Mouse (Mus musculus): ENCODE measurements around the gene Dll1. TPM values are rescaled to one million over a fixed set of nuclear protein-coding genes. Genes with fewer than 3 reads are reported as not detected.

Gene Dll1
- polyA plus RNA-seq, 1 experiment from 2014 or later, result 1.9 TPM

DNA sequence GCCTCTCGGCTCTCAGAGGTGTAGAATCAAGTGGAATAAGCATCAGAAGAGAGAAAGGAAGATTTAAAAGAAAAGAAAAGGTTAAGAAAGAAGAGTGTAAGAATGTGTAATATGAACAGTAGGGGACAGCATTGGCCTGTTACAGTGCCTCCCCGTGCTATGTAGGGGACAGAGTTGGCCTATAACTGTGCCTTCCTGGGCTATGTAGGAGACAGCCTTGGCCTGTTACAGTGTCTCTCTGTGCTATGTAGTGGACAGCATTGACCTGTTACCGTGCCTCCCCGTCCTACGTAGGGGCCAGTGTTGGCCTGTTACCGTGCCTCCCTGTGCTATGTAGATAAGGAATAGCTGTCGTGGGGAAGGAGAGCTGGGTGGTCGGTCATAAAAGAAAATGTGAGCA lies 42.9 kb upstream of the Dll1 start:
- TF ChIP-seq EP300 (IDR thresholded peaks at IDR 0.05; ENCODE audit: low read depth), result no peak
- TF ChIP-seq CTCF (IDR thresholded peaks at IDR 0.05; ENCODE audit: low read depth), result peak; percentile 52
- Histone ChIP-seq H3K27me3 (ENCODE audit: insufficient read depth, low read length) (no peaks in the 10 kb centered on the region), H3K27ac (ENCODE audit: low read depth) (no peak overlapping the region), H3K4me3 (ENCODE audit: low read depth, low read length) (no peak overlapping the region), H3K4me2 (ENCODE audit: low read depth, low read length) (no peak overlapping the region), H3K9me3 (ENCODE audit: low read length) (0 out of 2 replicates have a peak, but pooled peaks cover 3% of the 10 kb centered on the region), H3K36me3 (replicated peaks; ENCODE audit: insufficient read depth, low read length) (peaks cover 56% of the 10 kb centered on the region), H3K9ac (replicated peaks) (no peak overlapping the region), H3K4me1 (ENCODE audit: insufficient read depth) (no peaks in the 10 kb centered on the region)
- DNase-seq (no peak), ATAC-seq (peak; percentile 57)
- WGBS (ENCODE audit: insufficient replicate concordance), result 70% methylated on average over 8 of the region's 8 CpGs

DNA sequence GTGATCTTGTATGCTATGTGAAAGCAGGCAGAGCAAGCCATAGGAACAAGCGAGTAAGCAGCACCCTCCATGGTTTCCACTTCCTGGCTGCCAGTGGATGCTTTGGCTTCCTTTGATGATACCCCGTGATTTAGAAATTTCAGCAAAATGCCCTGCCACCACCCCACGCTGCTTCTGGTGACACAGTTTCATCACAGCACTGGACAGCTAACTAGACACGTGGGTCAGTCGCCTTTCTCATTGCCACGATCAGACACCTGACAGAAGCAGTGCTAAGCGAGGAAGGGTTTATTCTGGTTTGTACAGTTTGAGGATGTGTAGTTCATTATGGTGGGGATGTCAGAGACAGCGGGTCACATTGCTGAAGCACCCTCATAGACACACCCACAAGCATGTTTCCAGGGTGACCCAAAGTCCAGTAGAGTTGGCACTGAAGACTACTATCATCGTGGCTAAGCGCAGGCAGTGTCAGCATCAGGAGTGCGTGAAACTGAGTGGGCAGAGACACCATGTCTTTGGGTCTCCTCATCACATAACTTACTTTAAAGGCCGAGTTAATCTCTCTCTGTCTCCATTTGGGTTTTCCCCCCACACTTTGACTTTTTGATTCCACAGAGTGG lies 40.0 kb upstream of the Dll1 start:
- TF ChIP-seq EP300 (IDR thresholded peaks at IDR 0.05; ENCODE audit: low read depth) (no peak), CTCF (IDR thresholded peaks at IDR 0.05; ENCODE audit: low read depth) (no peak)
- Histone ChIP-seq H3K27ac (ENCODE audit: low read depth) (no peak overlapping the region), H3K9ac (replicated peaks) (no peak overlapping the region), H3K36me3 (replicated peaks; ENCODE audit: insufficient read depth, low read length) (peaks cover 42% of the 10 kb centered on the region), H3K9me3 (ENCODE audit: low read length) (no peaks in the 10 kb centered on the region), H3K4me2 (ENCODE audit: low read depth, low read length) (no peak overlapping the region), H3K27me3 (ENCODE audit: insufficient read depth, low read length) (no peaks in the 10 kb centered on the region), H3K4me3 (ENCODE audit: low read depth, low read length) (no peak overlapping the region), H3K4me1 (ENCODE audit: insufficient read depth) (no peaks in the 10 kb centered on the region)
- WGBS (ENCODE audit: insufficient replicate concordance), result 83% methylated on average over 12 of the region's 12 CpGs
- ATAC-seq (no peak), DNase-seq (no peak)

DNA sequence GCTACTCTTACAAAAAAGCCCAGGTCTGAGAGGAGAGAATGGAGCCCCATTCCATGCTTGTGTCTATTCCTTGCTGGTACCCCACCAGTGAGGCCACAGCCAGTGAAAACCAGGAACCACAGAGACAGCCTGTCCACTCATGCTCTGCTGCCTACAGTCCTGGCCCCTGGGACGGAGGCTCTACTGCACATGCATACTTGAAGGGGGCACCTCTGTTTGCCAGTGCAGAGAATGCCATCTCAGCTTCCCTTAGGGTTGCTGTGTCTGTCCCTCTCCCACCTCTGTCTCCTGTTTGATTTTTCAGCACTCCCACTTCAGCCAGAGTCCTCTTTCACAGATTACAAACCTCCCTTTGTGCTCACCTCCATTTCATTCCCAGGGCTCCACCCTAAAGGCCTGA lies 34.2 kb upstream of the Dll1 start:
- ATAC-seq, result no peak

DNA sequence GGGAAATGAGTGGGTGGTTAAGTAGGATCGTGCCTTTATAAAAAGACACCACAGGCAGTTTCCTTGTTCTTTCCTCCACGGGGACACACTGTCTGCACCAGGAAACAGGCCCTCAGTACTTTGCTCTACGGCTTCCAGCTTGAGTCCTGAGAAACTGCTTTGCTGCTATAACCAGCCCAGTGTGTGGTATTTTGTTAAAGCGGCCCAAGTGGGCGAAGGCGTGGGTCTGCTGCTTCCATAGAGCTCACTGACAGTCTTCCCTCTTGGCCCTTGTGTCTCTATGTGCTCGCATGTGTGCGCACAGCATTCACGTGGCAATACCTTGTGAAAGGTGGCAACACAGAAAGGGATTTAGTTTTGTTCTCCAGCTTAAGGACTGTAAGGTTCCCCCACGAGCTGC lies 32.6 kb upstream of the Dll1 start:
- no peaks in the 10 kb centered on the region for H3K4me1 ChIP-seq (ENCODE audit: insufficient read depth)
- no peaks in the 10 kb centered on the region for H3K27me3 ChIP-seq (ENCODE audit: insufficient read depth, low read length)
- no peak overlapping the region for H3K4me3 ChIP-seq (ENCODE audit: low read depth, low read length)
- H3K9me3 ChIP-seq (ENCODE audit: low read length), result no peaks in the 10 kb centered on the region
- no peak overlapping the region for H3K9ac ChIP-seq (replicated peaks)
- 78% methylated on average over 10 of the region's 10 CpGs for WGBS (ENCODE audit: insufficient replicate concordance)
- DNase-seq (peak; percentile 4), ATAC-seq (no peak)
- TF ChIP-seq CTCF (IDR thresholded peaks at IDR 0.05; ENCODE audit: low read depth), result no peak
- no peak for TF ChIP-seq EP300 (IDR thresholded peaks at IDR 0.05; ENCODE audit: low read depth)
- no peak overlapping the region for H3K4me2 ChIP-seq (ENCODE audit: low read depth, low read length)
- H3K27ac ChIP-seq (ENCODE audit: low read depth), result no peak overlapping the region
- H3K36me3 ChIP-seq (replicated peaks; ENCODE audit: insufficient read depth, low read length), result peaks cover 31% of the 10 kb centered on the region

More for the DNA sequence above, 34.2 kb upstream of the Dll1 start:
- Histone ChIP-seq H3K36me3 (replicated peaks; ENCODE audit: insufficient read depth, low read length) (peaks cover 39% of the 10 kb centered on the region), H3K9ac (replicated peaks) (no peak overlapping the region), H3K27me3 (ENCODE audit: insufficient read depth, low read length) (no peaks in the 10 kb centered on the region), H3K4me2 (ENCODE audit: low read depth, low read length) (no peak overlapping the region), H3K4me1 (ENCODE audit: insufficient read depth) (no peaks in the 10 kb centered on the region), H3K9me3 (ENCODE audit: low read length) (no peaks in the 10 kb centered on the region), H3K27ac (ENCODE audit: low read depth) (no peak overlapping the region), H3K4me3 (ENCODE audit: low read depth, low read length) (no peak overlapping the region)
- no peak for TF ChIP-seq CTCF (IDR thresholded peaks at IDR 0.05; ENCODE audit: low read depth)
- no peak for TF ChIP-seq EP300 (IDR thresholded peaks at IDR 0.05; ENCODE audit: low read depth)
- 88% methylated on average over 1 of the region's 1 CpGs for WGBS (ENCODE audit: insufficient replicate concordance)
- DNase-seq, result peak; percentile 8

DNA sequence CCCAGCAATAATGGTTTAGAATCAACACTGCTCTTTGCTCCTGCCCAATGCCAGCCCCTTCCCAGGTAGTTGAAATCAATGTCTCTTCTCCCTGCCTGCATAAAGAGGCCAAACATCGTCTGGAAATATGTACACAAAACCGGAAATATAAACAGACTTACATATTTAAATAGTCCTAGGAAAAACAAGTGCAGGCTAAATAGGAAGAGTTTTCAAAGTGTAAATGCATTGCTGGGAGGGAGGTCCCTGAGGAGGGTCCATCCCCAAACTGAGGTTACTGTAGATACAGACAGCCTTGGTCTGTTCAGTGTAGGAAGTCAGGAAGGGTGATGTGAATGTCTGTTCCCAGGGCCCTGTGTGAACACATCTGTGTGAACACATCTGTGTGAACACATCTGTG lies 29.9 kb upstream of the Dll1 start:
- Histone ChIP-seq H3K36me3 (replicated peaks; ENCODE audit: insufficient read depth, low read length) (peaks cover 46% of the 10 kb centered on the region), H3K4me1 (ENCODE audit: insufficient read depth) (no peaks in the 10 kb centered on the region), H3K27ac (ENCODE audit: low read depth) (no peak overlapping the region), H3K4me3 (ENCODE audit: low read depth, low read length) (no peak overlapping the region), H3K27me3 (ENCODE audit: insufficient read depth, low read length) (no peaks in the 10 kb centered on the region), H3K9ac (replicated peaks) (no peak overlapping the region), H3K4me2 (ENCODE audit: low read depth, low read length) (no peak overlapping the region), H3K9me3 (ENCODE audit: low read length) (no peaks in the 10 kb centered on the region)
- WGBS (ENCODE audit: insufficient replicate concordance), result 66% methylated on average over 2 of the region's 2 CpGs
- ATAC-seq, result no peak
- TF ChIP-seq EP300 (IDR thresholded peaks at IDR 0.05; ENCODE audit: low read depth) (no peak), CTCF (IDR thresholded peaks at IDR 0.05; ENCODE audit: low read depth) (no peak)
- no peak for DNase-seq

DNA sequence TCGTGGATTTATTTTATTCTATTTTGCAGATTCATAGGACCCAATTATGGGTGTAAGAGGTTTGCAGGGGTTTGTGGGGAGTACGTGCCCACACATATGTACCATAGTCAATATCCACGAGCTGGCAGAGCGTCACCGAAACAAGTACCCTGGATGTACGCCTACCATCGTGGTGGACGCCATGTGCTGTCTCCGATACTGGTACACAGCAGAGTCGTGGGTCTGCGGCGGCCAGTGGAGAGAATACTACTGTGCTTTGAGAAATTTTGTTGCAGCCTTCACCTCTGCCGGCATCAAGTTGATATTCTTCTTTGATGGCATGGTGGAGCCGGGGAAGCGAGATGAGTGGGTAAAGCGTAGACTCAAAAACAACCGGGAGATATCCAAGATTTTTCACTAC lies 25.0 kb upstream of the Dll1 start:
- H3K27ac ChIP-seq (ENCODE audit: low read depth), result no peak overlapping the region
- peaks cover 5% of the 10 kb centered on the region for H3K4me1 ChIP-seq (ENCODE audit: insufficient read depth)
- no peak overlapping the region for H3K4me3 ChIP-seq (ENCODE audit: low read depth, low read length)
- ATAC-seq (no peak), DNase-seq (peak; percentile 10)
- no peaks in the 10 kb centered on the region for H3K27me3 ChIP-seq (ENCODE audit: insufficient read depth, low read length)
- TF ChIP-seq CTCF (IDR thresholded peaks at IDR 0.05; ENCODE audit: low read depth) (no peak), EP300 (IDR thresholded peaks at IDR 0.05; ENCODE audit: low read depth) (no peak)
- H3K9ac ChIP-seq (replicated peaks), result no peak overlapping the region
- 92% methylated on average over 17 of the region's 17 CpGs for WGBS (ENCODE audit: insufficient replicate concordance)
- no peak overlapping the region for H3K4me2 ChIP-seq (ENCODE audit: low read depth, low read length)
- H3K36me3 ChIP-seq (replicated peaks; ENCODE audit: insufficient read depth, low read length), result peaks cover 26% of the 10 kb centered on the region
- H3K9me3 ChIP-seq (ENCODE audit: low read length), result no peaks in the 10 kb centered on the region

All from liver, postnatal 0 days (tissue).